Mouse (Mus musculus): ENCODE results near the gene Igsf9. TPM values are rescaled to one million over a fixed set of nuclear protein-coding genes. Genes with fewer than 3 reads are reported as not detected.

Igsf9 gene
- total RNA-seq, 2 experiments from 2014 or later: 7.2 to 8.9 TPM

Other genes starting within 250 kb of the Igsf9 start
- gene Atp1a4, start 223.4 kb upstream of the Igsf9 start, total RNA-seq (2021): not detected
- gene Igsf8, start 220.1 kb upstream of the Igsf9 start, total RNA-seq (2021): 100 to 1,000 TPM; 185 to 195 TPM
- gene Atp1a2, start 183.7 kb upstream of the Igsf9 start, total RNA-seq (2021): 100 to 1,000 TPM; 610 to 641 TPM
- gene Kcnj9, start 152.5 kb upstream of the Igsf9 start, total RNA-seq (2021): 10 to 100 TPM; 37.4 to 50.1 TPM
- 100 to 1,000 TPM; 101 to 106 TPM for gene Kcnj10, start 140.6 kb upstream of the Igsf9 start, total RNA-seq (2021)
- gene Pigm, start 105.2 kb upstream of the Igsf9 start, total RNA-seq (2021): 1 to 10 TPM; 8.9 to 9.5 TPM
- not detected for gene Slamf9, start 6.4 kb upstream of the Igsf9 start, total RNA-seq (2021)
- 10 to 100 TPM; 14.1 to 15.6 TPM for gene Tagln2, start 18.3 kb downstream of the Igsf9 start, total RNA-seq (2021)
- 1 to 10 TPM; 2.7 to 4.4 TPM for gene Cfap45, start 39.0 kb downstream of the Igsf9 start, total RNA-seq (2021)
- under 1 TPM; 0.71 to 0.74 TPM for gene Vsig8, start 74.2 kb downstream of the Igsf9 start, total RNA-seq (2021)
- gene Slamf8, start 108.8 kb downstream of the Igsf9 start, total RNA-seq (2021): not detected
- gene Fcrl6, start 120.8 kb downstream of the Igsf9 start, total RNA-seq (2021): not detected
- gene Dusp23, start 151.2 kb downstream of the Igsf9 start, total RNA-seq (2021): 1 to 10 TPM; 5.2 to 7.0 TPM
- not detected for gene Crp, start 216.3 kb downstream of the Igsf9 start, total RNA-seq (2021)